Mouse (Mus musculus) mouse embryonic stem cell (cell line): ENCODE results near the gene Hepacam.

Experiments
- in situ Hi-C, 2 experiments: fragments of 300-500 bp; cut with MboI; formaldehyde crosslinking; loops; 1 replicate in 1 of 2; 3 replicates in 1 of 2; pipeline ENCODE4 v1.14.3; 2019 to 2020; ENCODE audit warnings: low sequenced_read_pairs in 2 of 2, low pct_unique_long_range_greater_than_20kb in 1 of 2, mixed read lengths in 1 of 2; ENCODE audit not compliant: unreplicated experiment in 1 of 2

Gene Hepacam

GRCm38 (mm10) chr9:37371232-37371801 lies 4.2 kb downstream of the Hepacam start:
- in situ Hi-C loops: no loop called here

DNA sequence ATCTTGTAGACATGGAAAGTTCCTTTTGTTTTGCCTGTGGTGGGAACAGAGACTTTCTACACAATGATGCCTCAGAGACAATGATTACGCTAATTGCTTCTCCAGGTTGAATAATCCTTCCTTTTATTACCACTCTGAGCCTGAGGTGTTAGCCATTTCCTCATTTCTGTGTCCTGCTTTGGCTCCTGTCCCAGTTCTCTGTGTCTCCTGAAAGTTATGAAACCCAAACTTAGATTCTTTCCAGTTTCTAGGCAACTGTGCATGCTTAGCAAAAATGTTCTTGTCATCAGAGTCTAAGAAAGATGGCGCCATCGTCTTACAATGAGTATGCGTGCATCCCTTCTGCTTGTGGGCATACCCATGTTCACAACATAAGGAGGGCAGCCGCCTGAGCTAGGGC lies 8.6 kb downstream of the Hepacam start:
- in situ Hi-C loops: no loop called here

GRCm38 (mm10) chr9:37383161-37383560 lies 16.0 kb downstream of the Hepacam start:
- in situ Hi-C loops: no loop called here

GRCm38 (mm10) chr9:37384284-37385182 lies 17.4 kb downstream of the Hepacam start:
- in situ Hi-C loops: no loop called here

DNA sequence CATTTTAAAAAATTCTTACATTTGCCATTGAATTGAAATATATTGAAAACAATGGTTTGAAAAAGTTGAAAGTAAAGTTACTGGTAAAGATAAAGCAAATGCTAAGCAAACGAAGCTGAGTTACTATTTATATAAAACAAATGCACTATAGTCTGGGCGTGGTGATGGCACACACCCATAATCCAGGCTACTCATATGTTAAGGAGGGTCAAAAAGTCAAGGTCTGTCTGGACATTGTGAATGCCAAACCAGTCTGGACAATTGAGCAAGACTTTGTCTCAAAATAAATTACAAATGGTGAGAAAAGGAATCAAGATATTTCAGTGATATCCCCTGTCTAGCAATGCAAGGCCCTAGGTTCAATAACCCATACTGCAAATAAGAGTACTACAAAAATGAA lies 23.7 kb downstream of the Hepacam start:
- in situ Hi-C loops: no loop called here

DNA sequence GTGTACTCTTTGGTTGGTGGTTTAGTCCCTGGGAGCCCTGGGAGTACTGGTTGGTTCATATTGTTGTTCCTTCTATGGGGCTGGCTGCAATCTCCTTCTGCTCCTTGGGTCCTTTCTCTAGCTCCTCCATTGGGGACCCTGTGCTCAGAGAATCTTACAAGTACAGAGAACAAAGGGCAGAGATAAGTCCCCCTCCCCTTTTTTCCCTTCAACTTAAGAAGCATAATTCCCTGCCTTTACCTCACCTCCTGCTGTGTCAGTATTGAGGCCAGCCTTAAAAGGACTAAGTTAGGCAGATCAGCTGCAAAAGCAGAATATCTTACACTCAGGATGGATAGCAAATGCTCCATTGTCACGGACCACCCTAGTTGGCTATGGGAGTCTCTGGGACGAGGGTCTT lies 24.9 kb downstream of the Hepacam start:
- in situ Hi-C loops: no loop called here

DNA sequence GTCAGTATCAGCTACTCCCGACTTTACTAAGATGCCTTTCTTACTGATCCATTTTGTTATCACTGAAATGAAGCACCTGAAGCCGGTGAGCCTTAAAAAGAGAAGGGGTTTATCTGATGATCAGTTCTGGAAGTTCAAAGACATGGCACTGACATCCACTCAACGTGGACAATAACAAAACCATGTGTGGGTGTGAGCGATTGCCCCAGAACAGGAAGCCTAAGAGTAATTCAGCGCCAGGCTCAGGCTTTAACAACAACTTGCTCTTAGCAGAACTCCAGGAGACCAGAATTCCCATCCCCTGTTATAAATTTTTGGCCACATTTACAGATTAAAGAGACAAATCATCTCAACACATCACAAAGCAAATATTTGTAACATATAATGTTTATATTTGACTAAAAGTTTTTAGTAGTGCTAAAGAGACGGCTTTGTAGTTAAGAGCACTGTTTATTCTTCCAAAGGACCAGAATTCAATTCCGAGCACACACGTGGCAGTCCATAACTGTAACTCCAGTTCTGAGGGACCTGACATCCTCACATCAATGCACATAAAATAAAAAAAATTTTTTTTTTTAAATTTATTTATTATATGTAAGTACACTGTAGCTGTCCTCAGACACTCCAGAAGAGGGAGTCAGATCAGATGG lies 26.5 kb downstream of the Hepacam start:
- in situ Hi-C loops: no loop called here

DNA sequence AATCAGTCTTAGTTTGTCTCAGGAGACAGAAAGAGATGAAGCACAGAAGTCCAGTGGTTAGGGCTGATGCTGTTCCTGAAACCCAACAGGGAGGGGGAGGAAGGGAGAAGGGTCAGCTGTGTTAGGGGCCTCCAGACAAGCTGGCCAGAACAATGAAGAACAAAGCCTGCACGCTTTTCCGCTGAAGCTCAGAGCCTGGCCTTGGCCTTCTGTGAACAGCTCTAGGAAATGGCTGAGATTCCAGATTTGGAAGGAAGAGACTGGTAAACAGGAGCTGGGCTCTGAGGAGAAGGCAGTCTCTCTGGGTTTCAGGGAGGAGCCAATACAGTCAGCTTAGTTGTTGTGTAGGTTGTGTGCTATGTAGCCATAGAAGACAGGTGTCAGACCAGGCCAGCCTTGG lies 33.4 kb downstream of the Hepacam start:
- in situ Hi-C loops: loop anchor here in 1 of 2 experiments (25.0 kb wide), 1 partner anchor 537 kb away; no protein-coding TSS in a partner anchor

GRCm38 (mm10) chr9:37401802-37402201 lies 34.7 kb downstream of the Hepacam start, which contains the start of gene Robo4:
TSS of gene Robo4 (plus strand) at chr9:37401897.
- in situ Hi-C loops: loop anchor here in 1 of 2 experiments (25.0 kb wide), 1 partner anchor 535 kb away; no protein-coding TSS in a partner anchor

DNA sequence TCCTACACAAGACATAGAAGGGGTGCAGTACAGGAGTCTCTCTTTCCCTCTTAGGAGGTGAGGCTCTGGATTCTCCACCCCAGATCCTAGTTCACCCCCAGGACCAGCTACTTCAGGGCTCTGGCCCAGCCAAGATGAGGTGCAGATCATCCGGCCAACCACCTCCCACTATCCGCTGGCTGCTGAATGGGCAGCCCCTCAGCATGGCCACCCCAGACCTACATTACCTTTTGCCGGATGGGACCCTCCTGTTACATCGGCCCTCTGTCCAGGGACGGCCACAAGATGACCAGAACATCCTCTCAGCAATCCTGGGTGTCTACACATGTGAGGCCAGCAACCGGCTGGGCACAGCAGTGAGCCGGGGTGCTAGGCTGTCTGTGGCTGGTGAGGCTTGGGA lies 35.4 kb downstream of the Hepacam start:
- in situ Hi-C loops: loop anchor here in 1 of 2 experiments (25.0 kb wide), 1 partner anchor 535 kb away; no protein-coding TSS in a partner anchor

DNA sequence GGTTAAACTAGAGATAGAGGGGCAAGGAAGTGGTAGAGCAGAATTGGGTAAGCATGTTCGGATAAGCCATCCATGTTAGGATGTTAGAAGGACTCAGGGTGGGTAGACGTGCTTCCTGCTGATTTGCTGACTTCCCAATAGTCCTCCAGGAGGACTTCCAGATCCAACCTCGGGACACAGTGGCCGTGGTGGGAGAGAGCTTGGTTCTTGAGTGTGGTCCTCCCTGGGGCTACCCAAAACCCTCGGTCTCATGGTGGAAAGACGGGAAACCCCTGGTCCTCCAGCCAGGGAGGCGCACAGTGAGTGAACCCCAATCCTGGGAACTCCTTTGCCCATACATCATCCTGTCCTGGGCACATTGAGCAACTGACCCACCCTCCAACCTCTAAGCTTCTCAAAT lies 35.9 kb downstream of the Hepacam start:
- in situ Hi-C loops: loop anchor here in 1 of 2 experiments (25.0 kb wide), 1 partner anchor 534 kb away; no protein-coding TSS in a partner anchor

GRCm38 (mm10) chr9:37406372-37406771 lies 39.2 kb downstream of the Hepacam start:
- in situ Hi-C loops: loop anchor here in 1 of 2 experiments (25.0 kb wide), 1 partner anchor 531 kb away; no protein-coding TSS in a partner anchor

DNA sequence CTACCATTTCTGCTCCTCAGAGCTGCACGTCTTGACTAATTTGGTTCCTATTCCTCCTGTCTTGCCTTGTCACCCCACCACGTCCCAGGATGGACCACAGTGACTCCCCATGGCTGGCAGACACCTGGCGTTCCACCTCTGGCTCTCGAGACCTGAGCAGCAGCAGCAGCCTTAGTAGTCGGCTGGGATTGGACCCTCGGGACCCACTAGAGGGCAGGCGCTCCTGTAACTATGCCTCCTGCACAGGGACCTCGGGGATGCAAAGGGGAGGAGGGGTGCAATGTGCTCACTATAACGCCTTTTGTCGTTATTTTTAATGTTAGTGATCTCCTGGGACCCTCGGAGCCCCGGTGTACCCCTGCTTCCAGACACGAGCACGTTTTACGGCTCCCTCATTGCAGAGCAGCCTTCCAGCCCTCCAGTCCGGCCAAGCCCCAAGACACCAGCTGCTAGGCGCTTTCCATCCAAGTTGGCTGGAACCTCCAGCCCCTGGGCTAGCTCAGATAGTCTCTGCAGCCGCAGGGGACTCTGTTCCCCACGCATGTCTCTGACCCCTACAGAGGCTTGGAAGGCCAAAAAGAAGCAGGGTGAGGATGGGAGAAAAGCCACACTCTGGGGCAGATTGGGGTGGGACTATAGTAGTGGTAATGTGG lies 40.8 kb downstream of the Hepacam start:
- in situ Hi-C loops: loop anchor here in 1 of 2 experiments (25.0 kb wide), 1 partner anchor 529 kb away; no protein-coding TSS in a partner anchor

DNA sequence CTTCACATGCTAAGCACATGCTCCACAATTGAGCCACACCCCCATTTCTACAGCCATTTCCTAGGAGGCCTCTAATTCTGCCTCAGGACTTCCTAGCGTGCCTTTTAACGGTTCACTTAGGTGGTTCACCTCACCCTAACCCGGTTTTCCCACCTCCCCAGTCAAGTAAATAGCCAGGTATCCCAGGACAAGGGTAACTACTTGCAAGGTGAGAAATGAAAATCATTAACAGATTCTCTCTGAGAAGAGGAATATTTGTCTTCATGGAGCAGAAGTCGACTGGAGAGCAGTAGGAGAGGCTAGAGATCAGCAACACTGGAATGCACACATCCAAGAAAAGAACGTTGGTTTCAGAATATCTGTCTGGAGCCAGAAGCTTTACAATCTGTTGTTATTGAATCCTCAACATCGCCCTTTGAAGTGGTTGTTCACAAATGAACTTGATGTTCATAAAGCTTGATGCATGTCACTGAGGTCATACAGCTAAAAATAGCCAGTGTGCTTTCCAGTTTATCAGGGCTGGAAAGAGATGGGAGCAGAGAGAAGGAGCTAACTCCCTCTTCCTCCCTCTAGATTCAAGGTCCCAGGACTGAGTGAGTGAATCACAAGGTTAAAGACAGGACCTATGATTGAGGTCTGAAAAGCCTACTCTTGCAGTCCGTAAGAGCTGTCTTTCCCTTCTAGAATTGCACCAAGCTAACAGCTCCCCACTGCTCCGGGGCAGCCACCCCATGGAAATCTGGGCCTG lies 42.7 kb downstream of the Hepacam start:
- in situ Hi-C loops: loop anchor here in 1 of 2 experiments (25.0 kb wide), 1 partner anchor 527 kb away; no protein-coding TSS in a partner anchor

- in situ Hi-C loops: loop anchor here in 1 of 2 experiments (25.0 kb wide), 1 partner anchor 524 kb away; no protein-coding TSS in a partner anchor
Observed at GRCm38 (mm10) chr9:37412989-37413388, 45.8 kb downstream of the Hepacam start.

DNA sequence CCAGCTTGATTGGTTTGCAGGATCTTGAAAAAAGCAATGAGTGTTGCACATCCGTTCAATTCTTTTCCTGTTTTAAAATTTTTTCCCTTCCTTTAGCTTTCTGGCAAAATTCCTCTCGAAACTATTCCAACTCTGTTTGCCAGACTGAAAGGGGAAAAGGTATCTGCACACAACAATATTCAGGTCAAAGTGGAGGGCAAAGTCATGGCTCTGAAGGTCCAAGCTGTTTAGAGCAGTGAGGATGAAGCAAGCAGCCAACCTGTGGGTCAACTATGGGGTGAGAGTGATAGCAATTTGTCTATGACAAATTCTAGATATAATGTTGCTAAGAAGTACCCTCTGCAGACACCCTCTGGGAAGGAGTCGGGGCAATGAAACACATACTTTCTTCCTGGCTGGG lies 47.5 kb downstream of the Hepacam start:
- in situ Hi-C loops: loop anchor here in 1 of 2 experiments (25.0 kb wide), 1 partner anchor 523 kb away; no protein-coding TSS in a partner anchor

DNA sequence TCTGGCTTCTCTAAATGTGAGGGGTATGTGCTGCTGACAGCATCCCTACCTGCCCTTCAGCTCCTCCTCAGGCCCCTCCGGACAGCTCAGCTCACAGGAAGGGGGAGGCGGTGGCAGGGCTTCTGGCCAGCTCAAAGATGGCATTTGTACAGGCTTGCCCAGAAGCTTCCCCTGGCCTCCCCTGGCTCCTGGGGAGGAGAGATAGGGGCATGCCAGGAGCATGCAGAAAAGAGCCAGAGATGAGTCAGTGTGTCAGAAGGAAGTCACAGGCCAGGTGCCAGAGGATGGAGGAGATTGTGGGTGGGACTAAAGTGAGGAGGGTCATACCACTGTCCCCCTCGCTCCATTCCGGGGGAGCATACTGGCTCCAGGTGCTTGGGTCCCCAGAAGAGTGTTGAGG lies 51.6 kb downstream of the Hepacam start:
- in situ Hi-C loops: loop anchor here in 1 of 2 experiments (25.0 kb wide), 1 partner anchor 519 kb away; no protein-coding TSS in a partner anchor
